Mouse (Mus musculus) hindbrain, postnatal 0 days (tissue): ENCODE data around the gene Plcg1. TPM values are rescaled to one million over a fixed set of nuclear protein-coding genes. Genes with fewer than 3 reads are reported as not detected.
A peak's percentile ranks its signal among the peaks of the same experiment; 100 is the strongest.

Experiments
- ATAC-seq: fragments of 200-750 bp; cut with Nextera tagmentation; 2 replicates; pipeline ENCODE4 v1.8.0; 2017; ENCODE audit warnings: mild to moderate bottlenecking, moderate TSS enrichment, moderate library complexity
- DNase-seq: peaks from one replicate; pipeline ENCODE4 v3.0.0-alpha.2; 2015; ENCODE audit warnings: low spot score
- H3K27ac ChIP-seq: fragments of 300-500 bp; sonication (generic); 2 replicates; pipeline ENCODE4 v1.5.1; 2014; ENCODE audit warnings: mild to moderate bottlenecking
- H3K27me3 ChIP-seq: fragments of 300-500 bp; sonication (generic); 2 replicates; pipeline ENCODE4 v1.6.1; 2014; ENCODE audit warnings: low read length, mixed read lengths; ENCODE audit not compliant: insufficient read depth
- H3K36me3 ChIP-seq: fragments of 300-500 bp; sonication (generic); 2 replicates; pipeline ENCODE4 v1.6.1; 2014; ENCODE audit warnings: low read length, mixed read lengths; ENCODE audit not compliant: insufficient read depth
- H3K4me1 ChIP-seq: fragments of 300-500 bp; sonication (generic); 2 replicates; pipeline ENCODE4 v1.6.1; 2014; ENCODE audit warnings: antibody characterized with exemption, low read length, mixed read lengths; ENCODE audit not compliant: insufficient read depth
- H3K4me2 ChIP-seq: fragments of 300-500 bp; sonication (generic); 2 replicates; pipeline ENCODE4 v1.6.1; 2014; ENCODE audit warnings: low read depth, mild to moderate bottlenecking, low read length, moderate library complexity, mixed read lengths
- H3K4me3 ChIP-seq: fragments of 300-500 bp; sonication (generic); 2 replicates; pipeline ENCODE4 v1.5.1; 2014; ENCODE audit warnings: low read length
- H3K9ac ChIP-seq: fragments of 300-500 bp; sonication (generic); replicated peaks from 2 replicates; pipeline ENCODE4 v1.6.1; 2014; ENCODE audit warnings: mild to moderate bottlenecking, low read length, moderate library complexity, mixed read lengths
- H3K9me3 ChIP-seq: fragments of 300-500 bp; sonication (generic); 2 replicates; pipeline ENCODE4 v1.6.1; 2016; ENCODE audit warnings: low read length, mixed read lengths
- CTCF ChIP-seq: IDR thresholded peaks from 2 replicates; pipeline ENCODE4 v1.5.1; 2016; ENCODE audit warnings: antibody characterized with exemption, control low read depth, low read depth
- WGBS: fragments of 180-500 bp; shearing (Covaris S2); extraction: QIAGEN DNeasy Blood & Tissue Kit; methylation state at CpG from one replicate; pipeline ENCODE4 v1.1.7; 2014; 5-methylcytosine and 5-hydroxymethylcytosine counted together
- polyA plus RNA-seq: library from polyadenylated mRNA; unstranded; fragments of >200 nt; fragmentation: Nextera tagmentation; extraction: Ambion mirVana; gene quantifications from 2 replicates; pipeline ENCODE4 v1.2.1, GENCODE M21; 2015
- total RNA-seq: library from RNA; depleted of rRNA; stranded (reverse); fragments of >200 nt; gene quantifications from 2 replicates; pipeline ENCODE4 v1.2.3, GENCODE M21; 2014

Gene Plcg1
- total and polyA plus RNA-seq, 2 experiments from 2014 or later, result 40.5 to 111 TPM

DNA sequence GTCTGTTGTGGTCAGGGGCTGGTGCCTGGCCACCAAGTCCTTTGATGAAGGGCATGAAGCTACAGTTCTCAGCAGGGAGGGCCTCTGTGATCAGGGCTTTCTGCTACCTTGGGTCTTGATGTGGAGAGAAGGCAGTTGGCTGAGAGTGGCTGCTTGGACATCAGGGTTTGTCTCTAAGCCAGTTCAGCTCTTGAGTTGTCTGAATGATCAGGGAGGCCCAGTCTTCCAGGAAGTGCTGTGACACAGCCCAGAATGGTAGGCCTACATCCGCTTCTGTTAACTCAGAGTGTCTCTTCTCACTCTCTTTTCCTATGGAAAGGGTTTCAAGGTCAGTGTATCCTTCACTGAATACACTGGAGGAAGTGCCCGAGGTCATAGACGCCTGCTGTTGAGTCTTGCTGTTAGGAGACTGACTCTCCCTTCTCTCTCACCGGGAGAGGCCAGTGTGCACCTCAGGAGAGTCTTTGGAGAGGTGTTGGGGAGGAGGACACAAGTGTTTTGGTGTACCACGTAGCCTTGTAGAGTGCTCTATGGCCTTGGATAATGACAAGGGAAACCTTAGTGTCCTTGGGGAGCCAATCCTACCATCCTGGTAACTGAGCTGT is 4.7 kb downstream of the Plcg1 start:
- TF ChIP-seq CTCF, result no peak
- Histone ChIP-seq H3K4me3 (no peak overlapping the region), H3K9me3 (no peaks in the 10 kb centered on the region), H3K4me2 (no peak overlapping the region), H3K36me3 (peaks cover 6% of the 10 kb centered on the region; the same call in 1 of the 2 replicates), H3K9ac (no peak overlapping the region), H3K4me1 (peaks cover 49% of the 10 kb centered on the region), H3K27ac (no peak overlapping the region), H3K27me3 (no peaks in the 10 kb centered on the region)
- WGBS, result 87% methylated on average over 5 of the region's 5 CpGs
- ATAC-seq (no peak), DNase-seq (no peak)

DNA sequence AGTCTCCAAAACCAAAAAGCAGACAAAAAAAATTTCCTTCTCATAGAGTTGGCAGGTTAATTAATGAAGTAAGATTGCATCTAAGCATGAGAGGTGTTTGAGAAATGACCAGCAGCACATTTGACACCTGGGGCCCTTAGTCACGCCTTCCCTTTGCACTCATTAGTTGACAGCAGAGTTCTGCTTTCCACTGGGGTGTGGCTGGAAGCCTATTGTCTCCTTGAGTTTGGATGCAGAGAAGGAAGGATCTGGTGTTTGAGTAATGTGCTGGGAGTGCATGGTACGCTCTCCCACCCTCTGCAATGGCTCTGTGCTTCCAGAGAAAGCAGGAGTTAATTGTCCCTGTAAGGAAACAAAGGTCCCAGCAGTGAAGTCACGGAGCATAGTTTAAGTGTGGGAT is 5.4 kb downstream of the Plcg1 start:
- peaks cover 49% of the 10 kb centered on the region for H3K4me1 ChIP-seq
- no peak overlapping the region for H3K27ac ChIP-seq
- no peak overlapping the region for H3K4me3 ChIP-seq
- no peak for TF ChIP-seq CTCF
- no peaks in the 10 kb centered on the region for H3K9me3 ChIP-seq
- H3K36me3 ChIP-seq, result peaks cover 6% of the 10 kb centered on the region; the same call in 1 of the 2 replicates
- no peak for DNase-seq
- 87% methylated on average over 3 of the region's 3 CpGs for WGBS
- H3K4me2 ChIP-seq, result no peak overlapping the region
- no peaks in the 10 kb centered on the region for H3K27me3 ChIP-seq
- ATAC-seq, result no peak
- no peak overlapping the region for H3K9ac ChIP-seq

DNA sequence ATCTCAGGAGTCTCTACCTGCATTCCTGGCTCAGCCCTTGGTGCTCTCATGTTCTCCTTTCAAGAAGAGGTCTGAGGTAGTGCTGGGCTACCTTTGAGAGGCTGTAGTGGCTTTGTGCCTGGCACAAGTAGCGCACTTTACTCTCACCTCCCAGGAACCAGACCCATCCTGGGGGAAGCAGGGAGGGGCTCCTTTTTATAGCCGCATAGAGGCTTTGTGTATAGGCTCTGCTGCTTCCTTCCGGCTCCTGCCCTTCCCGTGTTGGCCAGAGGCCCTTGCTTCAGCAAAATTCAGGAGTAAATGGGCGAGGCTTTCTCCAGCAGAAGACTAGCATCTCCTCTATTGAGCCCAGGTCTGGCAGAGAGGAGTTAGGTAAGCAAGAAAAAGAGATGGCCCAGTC is 7.3 kb downstream of the Plcg1 start:
- TF ChIP-seq CTCF, result no peak
- 69% methylated on average over 5 of the region's 5 CpGs for WGBS
- Histone ChIP-seq H3K4me2 (no peak overlapping the region), H3K27me3 (no peaks in the 10 kb centered on the region), H3K36me3 (peaks cover 6% of the 10 kb centered on the region; the same call in 1 of the 2 replicates), H3K9ac (no peak overlapping the region), H3K4me1 (peaks cover 48% of the 10 kb centered on the region), H3K9me3 (no peaks in the 10 kb centered on the region), H3K4me3 (no peak overlapping the region), H3K27ac (no peak overlapping the region; the same call in 1 of the 2 replicates)
- ATAC-seq (no peak), DNase-seq (no peak)

DNA sequence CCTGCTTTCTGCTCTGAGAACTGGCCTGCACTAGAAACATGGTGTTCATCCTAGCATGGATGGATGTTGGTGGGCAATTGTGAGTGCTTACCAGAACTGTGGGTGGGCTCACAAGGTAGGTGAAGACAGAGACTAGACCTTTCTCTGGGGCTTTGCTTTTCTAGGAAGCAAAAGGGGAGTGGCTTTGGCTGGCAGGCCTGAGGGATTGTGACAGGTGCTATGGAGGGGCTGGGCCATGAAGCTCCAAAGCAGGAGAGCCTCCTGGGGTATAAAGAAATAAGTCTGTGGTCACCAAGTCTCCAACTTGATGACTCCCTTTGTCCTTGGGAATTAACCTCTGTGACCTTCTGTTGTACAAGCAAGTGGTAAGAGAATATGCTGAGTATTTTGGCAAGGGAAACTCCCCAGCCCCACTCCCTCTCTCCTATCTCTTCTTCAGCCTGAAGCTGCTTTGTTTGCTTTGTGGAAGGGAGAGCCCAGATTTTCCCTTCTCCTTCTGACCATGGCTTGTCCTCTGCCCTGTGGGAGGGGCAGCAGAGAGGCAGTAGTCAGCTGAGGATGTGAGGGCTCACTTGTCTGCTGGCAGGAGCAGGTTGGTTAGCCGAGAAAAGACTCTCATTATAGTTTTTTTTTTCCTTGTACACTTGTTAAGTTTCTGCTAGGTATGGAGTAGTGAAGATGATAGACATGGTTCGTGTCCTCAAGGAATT is 8.7 kb downstream of the Plcg1 start:
- ATAC-seq (no peak), DNase-seq (no peak)
- H3K4me1 ChIP-seq, result peaks cover 36% of the 10 kb centered on the region
- no peaks in the 10 kb centered on the region for H3K27me3 ChIP-seq
- peak overlapping the region; percentile 60; the same call in 1 of the 2 replicates for H3K27ac ChIP-seq
- WGBS, result 43% methylated on average over 2 of the region's 2 CpGs
- TF ChIP-seq CTCF, result no peak
- no peak overlapping the region for H3K9ac ChIP-seq
- no peak overlapping the region for H3K4me2 ChIP-seq
- no peak overlapping the region for H3K4me3 ChIP-seq
- H3K36me3 ChIP-seq, result peaks cover 6% of the 10 kb centered on the region; the same call in 1 of the 2 replicates
- no peaks in the 10 kb centered on the region for H3K9me3 ChIP-seq

DNA sequence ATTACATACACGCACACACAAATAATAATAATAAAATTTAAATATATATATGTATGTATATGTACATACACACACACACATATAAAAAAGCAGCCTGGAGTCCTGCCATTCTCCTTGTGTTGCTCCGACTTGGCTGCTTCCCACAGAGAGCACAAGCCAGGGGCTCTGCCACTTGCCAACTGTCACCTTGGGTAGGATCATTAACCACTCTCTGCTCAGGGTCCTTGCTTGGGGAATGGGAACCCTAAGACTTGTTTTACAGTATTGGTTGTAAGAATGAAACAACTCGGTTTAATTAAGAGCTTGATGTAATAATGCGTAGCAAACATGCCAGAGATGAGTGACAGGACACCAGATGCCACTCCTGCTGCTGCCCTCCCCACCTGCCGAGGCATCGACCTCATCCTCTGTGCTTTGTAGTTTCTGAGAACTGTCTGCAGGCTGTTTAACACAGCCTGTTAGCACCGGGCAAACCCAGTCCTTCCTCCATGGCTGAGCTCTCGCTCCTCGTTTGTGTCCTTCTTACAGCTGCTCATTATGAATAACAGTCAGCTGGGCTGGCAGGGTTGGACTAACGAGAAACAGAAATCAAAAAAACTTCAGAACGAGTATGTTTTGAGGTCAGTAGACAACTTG is 9.5 kb downstream of the Plcg1 start:
- Histone ChIP-seq H3K9ac (no peak overlapping the region), H3K9me3 (no peaks in the 10 kb centered on the region), H3K27ac (peak overlapping the region; percentile 60; the same call in 1 of the 2 replicates), H3K4me3 (no peak overlapping the region), H3K4me2 (no peak overlapping the region; the same call in 1 of the 2 replicates), H3K27me3 (no peaks in the 10 kb centered on the region), H3K36me3 (peaks cover 6% of the 10 kb centered on the region; the same call in 1 of the 2 replicates), H3K4me1 (peaks cover 29% of the 10 kb centered on the region)
- WGBS, result 30% methylated on average over 11 of the region's 11 CpGs
- ATAC-seq (peak; percentile 46; the same call in 1 of the 2 replicates), DNase-seq (peak; percentile 39)
- TF ChIP-seq CTCF, result no peak

DNA sequence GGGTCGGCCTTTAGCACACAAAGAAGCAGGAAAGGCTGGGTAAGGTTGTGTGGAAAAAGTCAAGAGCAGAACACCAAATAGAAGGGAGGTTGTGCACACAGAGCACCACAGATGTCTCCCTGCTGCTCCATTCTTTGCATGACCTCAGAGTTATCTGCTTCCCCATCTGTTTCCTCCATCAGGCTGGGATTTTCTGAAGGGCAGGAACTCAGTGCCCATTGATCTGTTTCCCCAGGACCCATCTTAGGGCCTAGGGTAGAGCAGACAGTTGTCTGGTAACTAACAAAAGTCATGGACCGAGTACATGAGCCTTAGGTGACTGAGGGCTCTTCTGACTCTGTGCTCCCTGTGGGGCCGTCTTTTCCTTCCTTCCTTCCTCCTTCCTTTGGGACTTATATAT is 10.5 kb downstream of the Plcg1 start:
- Histone ChIP-seq H3K4me2 (no peak overlapping the region), H3K27me3 (no peaks in the 10 kb centered on the region), H3K4me1 (peaks cover 29% of the 10 kb centered on the region), H3K4me3 (no peak overlapping the region), H3K36me3 (peaks cover 6% of the 10 kb centered on the region), H3K9me3 (no peaks in the 10 kb centered on the region), H3K9ac (no peak overlapping the region), H3K27ac (peak overlapping the region; percentile 60; the same call in 1 of the 2 replicates)
- 0 out of 2 replicates have a peak, but pooled peaks have one; percentile 17 for ATAC-seq
- no peak for DNase-seq
- TF ChIP-seq CTCF, result no peak
- 73% methylated on average over 3 of the region's 3 CpGs for WGBS
